Mouse (Mus musculus) CD4-positive, CD25-positive, alpha-beta regulatory T cell, adult 4 months (primary cell): Measurements from ENCODE around the gene Calcb. TPM values are rescaled to one million over a fixed set of nuclear protein-coding genes. Genes with fewer than 3 reads are reported as not detected.
"Not testable (repeated sequence)": the region's sequence is repeated elsewhere in the genome, so short reads cannot be mapped to it uniquely, and the experiment has no call there.

Experiments used
- ATAC-seq: one replicate; pipeline ENCODE4 v1.8.0; 2017
- polyA plus RNA-seq, 2 experiments: library from polyadenylated mRNA; unstranded; fragments of 100-300 nt; shearing (Covaris generic); gene quantifications; one replicate each; pipeline ENCODE4 v1.2.1; 2017

Calcb gene
- polyA plus RNA-seq, result not detected

- no peak for ATAC-seq
Observed at GRCm38 (mm10) chr7:114718300-114718699, at the start of gene Calcb. Gene Calcb (plus strand): TSS chr7:114718643.

GRCm38 (mm10) chr7:114671405-114671804 is 47.0 kb upstream of the Calcb start:
- ATAC-seq, result peak; percentile 65

- ATAC-seq, result no peak
Observed at GRCm38 (mm10) chr7:114672697-114673096, 45.7 kb upstream of the Calcb start.

- ATAC-seq, result no peak
Observed at GRCm38 (mm10) chr7:114692339-114692738, 26.1 kb upstream of the Calcb start.

GRCm38 (mm10) chr7:114700871-114701270 is 17.6 kb upstream of the Calcb start:
- no peak for ATAC-seq

GRCm38 (mm10) chr7:114706716-114707115 is 11.7 kb upstream of the Calcb start:
- ATAC-seq, result no peak

- ATAC-seq, result no peak
Observed at GRCm38 (mm10) chr7:114707398-114707797, 11.0 kb upstream of the Calcb start.

GRCm38 (mm10) chr7:114710419-114710818 is 8.0 kb upstream of the Calcb start:
- ATAC-seq, result no peak

GRCm38 (mm10) chr7:114712523-114712922 is 5.9 kb upstream of the Calcb start:
- ATAC-seq, result no peak

GRCm38 (mm10) chr7:114719381-114720131 is 1.1 kb downstream of the Calcb start:
- ATAC-seq, result no peak

GRCm38 (mm10) chr7:114729696-114730095 is 11.3 kb downstream of the Calcb start:
- ATAC-seq, result peak; percentile 41

GRCm38 (mm10) chr7:114731175-114731574 is 12.7 kb downstream of the Calcb start:
- ATAC-seq, result no peak

- ATAC-seq, result not testable (repeated sequence)
Observed at GRCm38 (mm10) chr7:114731700-114732099, 13.3 kb downstream of the Calcb start.

GRCm38 (mm10) chr7:114736256-114736655 is 17.8 kb downstream of the Calcb start:
- ATAC-seq, result no peak

- ATAC-seq, result no peak
Observed at GRCm38 (mm10) chr7:114738166-114738565, 19.7 kb downstream of the Calcb start.

GRCm38 (mm10) chr7:114740360-114741165 is 22.1 kb downstream of the Calcb start:
- ATAC-seq, result no peak

GRCm38 (mm10) chr7:114743022-114743780 is 24.8 kb downstream of the Calcb start, which contains the start of gene Insc:
Gene Insc (plus strand): TSS chr7:114743694.
- no peak for ATAC-seq

GRCm38 (mm10) chr7:114744639-114745245 is 26.3 kb downstream of the Calcb start:
- no peak for ATAC-seq

- ATAC-seq, result no peak
Observed at GRCm38 (mm10) chr7:114745481-114746271, 27.2 kb downstream of the Calcb start.

- ATAC-seq, result no peak
Observed at GRCm38 (mm10) chr7:114747596-114747995, 29.2 kb downstream of the Calcb start.

GRCm38 (mm10) chr7:114748239-114748638 is 29.8 kb downstream of the Calcb start:
- ATAC-seq, result no peak

GRCm38 (mm10) chr7:114753471-114753870 is 35.0 kb downstream of the Calcb start:
- ATAC-seq, result no peak
